Mouse (Mus musculus): Measurements from ENCODE around the gene Dzank1.

DNA sequence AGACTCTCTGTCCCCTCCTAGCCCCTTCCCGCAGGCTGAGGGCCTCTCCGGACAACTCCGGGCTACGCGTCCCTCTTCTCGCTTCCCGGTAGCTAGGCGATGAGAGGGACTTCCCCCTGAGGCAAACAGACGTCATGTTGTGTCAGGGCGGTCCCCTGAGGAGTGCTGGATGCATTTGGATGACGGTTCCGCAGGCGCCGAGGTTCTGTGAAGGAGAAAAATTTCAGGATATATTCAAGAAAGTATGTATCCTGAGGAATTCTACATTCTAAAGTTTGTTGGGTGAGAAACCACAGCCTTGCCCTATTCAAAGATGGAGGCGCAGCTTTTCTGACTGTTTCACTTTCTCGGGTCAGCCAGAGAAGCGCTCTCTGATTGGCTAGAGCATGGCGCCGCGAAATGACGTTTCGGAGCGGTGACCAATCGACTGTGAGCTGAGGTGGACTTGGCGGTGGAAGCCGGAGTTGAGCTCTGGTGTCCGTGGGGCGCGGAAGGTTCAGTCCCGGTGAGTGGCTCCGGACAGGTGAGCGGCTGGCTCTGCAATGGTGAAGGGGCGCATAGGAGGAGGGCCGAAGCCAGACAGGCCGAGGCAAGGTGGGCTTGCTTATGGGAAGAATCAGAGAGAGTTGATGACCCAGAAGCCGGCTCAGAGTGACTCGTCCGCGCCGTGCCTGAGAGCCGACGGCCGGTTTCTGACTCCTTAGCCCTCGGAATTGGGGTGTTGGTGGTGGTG, 28.8 kb upstream of the Dzank1 start, which contains the start of gene Sec23b:
- TF ChIP-seq MYOD1 (IDR thresholded peaks at IDR 0.05; ENCODE audit: control insufficient read depth, insufficient read length, low read depth), result no peak
- no peak for TF ChIP-seq CTCF (IDR thresholded peaks at IDR 0.05; ENCODE audit: control insufficient read depth, insufficient read depth, insufficient read length)
- TF ChIP-seq MAX (IDR thresholded peaks at IDR 0.05), result no peak
- TF ChIP-seq CEBPB (IDR thresholded peaks at IDR 0.05; ENCODE audit: low read depth), result no peak

All from C2C12 (cell line).